Mouse (Mus musculus): ENCODE data around the gene Cul9.

DNA sequence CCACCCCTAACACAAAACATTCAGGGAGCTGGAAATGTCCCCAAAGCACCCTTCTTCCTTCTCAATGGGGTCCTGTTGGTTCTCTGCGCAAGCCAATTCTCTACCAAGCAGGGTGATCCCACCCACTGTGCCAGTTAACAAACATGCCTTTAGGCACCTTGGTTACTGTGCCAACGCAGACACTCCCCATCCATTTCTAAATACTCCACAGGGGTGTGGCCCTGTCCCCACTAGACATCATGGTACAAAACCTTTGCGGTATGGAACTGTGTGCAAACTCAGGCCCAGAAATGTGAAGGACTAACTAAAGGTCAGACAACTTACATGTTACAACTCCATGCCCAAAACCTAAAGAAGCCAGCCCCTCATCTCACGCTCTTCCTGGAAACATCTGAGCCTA lies 46.9 kb upstream of the Cul9 start:
- TF ChIP-seq CTCF (IDR thresholded peaks at IDR 0.05; ENCODE audit: extremely low read depth, insufficient read length, insufficient replicate concordance, low read depth, low read length): no peak
- no peak for TF ChIP-seq POLR2A (IDR thresholded peaks at IDR 0.05; ENCODE audit: low read depth, low read length)
